Mouse (Mus musculus) limb, embryonic 15.5 days (tissue): ENCODE data around the gene Wsb1. TPM values are rescaled to one million over a fixed set of nuclear protein-coding genes. Genes with fewer than 3 reads are reported as not detected.
"Not testable (repeated sequence)": the region's sequence is repeated elsewhere in the genome, so short reads cannot be mapped to it uniquely, and the experiment has no call there.

Experiments used
- ATAC-seq: fragments of 200-750 bp; cut with Nextera tagmentation; 2 replicates; pipeline ENCODE4 v1.8.0; 2017; ENCODE audit warnings: low read depth, moderate TSS enrichment; ENCODE audit not compliant: insufficient number of reproducible peaks, low FRiP score, low TSS enrichment
- H3K27ac ChIP-seq: fragments of 300-500 bp; sonication (generic); 2 replicates; pipeline ENCODE4 v1.5.1; 2015; ENCODE audit warnings: moderate library complexity, mild to moderate bottlenecking, inconsistent platforms
- H3K27me3 ChIP-seq: fragments of 300-500 bp; sonication (generic); 2 replicates; pipeline ENCODE4 v1.6.1; 2015; ENCODE audit warnings: inconsistent platforms
- H3K36me3 ChIP-seq: fragments of 300-500 bp; sonication (generic); 2 replicates; pipeline ENCODE4 v1.6.1; 2015; ENCODE audit warnings: inconsistent platforms
- H3K4me1 ChIP-seq: fragments of 300-500 bp; sonication (generic); 2 replicates; pipeline ENCODE4 v1.6.1; 2015; ENCODE audit warnings: inconsistent platforms
- H3K4me2 ChIP-seq: fragments of 300-500 bp; sonication (generic); 2 replicates; pipeline ENCODE4 v1.6.1; 2015; ENCODE audit warnings: mild to moderate bottlenecking, inconsistent platforms
- H3K4me3 ChIP-seq: fragments of 300-500 bp; sonication (generic); 2 replicates; pipeline ENCODE4 v1.5.1; 2015; ENCODE audit warnings: mild to moderate bottlenecking, inconsistent platforms
- H3K9ac ChIP-seq: fragments of 300-500 bp; sonication (generic); 2 replicates; pipeline ENCODE4 v1.6.1; 2015; ENCODE audit warnings: inconsistent platforms
- H3K9me3 ChIP-seq: fragments of 300-500 bp; sonication (generic); 2 replicates; pipeline ENCODE4 v1.6.1; 2016; ENCODE audit warnings: inconsistent platforms
- WGBS: fragments of 180-500 bp; shearing (Covaris S2); methylation state at CpG from one replicate; pipeline ENCODE4 v1.1.7; 2015; 5-methylcytosine and 5-hydroxymethylcytosine counted together
- polyA plus RNA-seq: library from polyadenylated mRNA; unstranded; fragments of >200 nt; fragmentation: Nextera tagmentation; extraction: Ambion mirVana; gene quantifications from 2 replicates; pipeline ENCODE4 v1.2.1, GENCODE M21; 2015

Wsb1 gene
- polyA plus RNA-seq, 1 experiment from 2014 or later, result 274 TPM

- not testable (repeated sequence) for H3K36me3 ChIP-seq, H3K9me3 ChIP-seq, H3K4me2 ChIP-seq, H3K27ac ChIP-seq, H3K9ac ChIP-seq, ATAC-seq, H3K27me3 ChIP-seq, H3K4me1 ChIP-seq, H3K4me3 ChIP-seq
- 84% methylated on average over 4 of the region's 4 CpGs for WGBS
These were observed 5.7 kb upstream of the Wsb1 start for GRCm38 (mm10) chr11:79260126-79260525.

DNA sequence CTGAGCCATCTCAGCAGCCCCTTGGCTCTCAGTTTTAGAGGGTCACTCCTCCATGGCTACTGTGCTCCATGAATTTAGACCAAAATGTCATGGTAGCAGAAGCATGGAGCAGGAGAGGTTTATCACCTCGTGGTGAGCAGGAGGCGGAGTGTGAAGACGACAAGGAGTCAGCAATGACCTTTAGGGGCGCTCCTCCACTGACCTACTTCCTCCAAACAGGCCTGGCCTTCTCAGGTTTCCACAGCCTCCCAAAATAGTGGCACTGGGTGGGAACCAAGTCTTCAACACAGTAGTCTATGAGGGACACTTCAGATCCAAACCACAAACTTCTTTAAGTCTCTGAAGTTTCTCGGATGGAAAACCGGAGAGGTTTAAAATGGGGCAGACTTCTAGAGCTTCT is 4.3 kb upstream of the Wsb1 start:
- H3K36me3 ChIP-seq, result no peaks in the 10 kb centered on the region
- H3K9me3 ChIP-seq, result no peaks in the 10 kb centered on the region
- peaks cover 4% of the 10 kb centered on the region for H3K4me1 ChIP-seq
- 74% methylated on average over 6 of the region's 6 CpGs for WGBS
- no peak for ATAC-seq
- no peak overlapping the region for H3K4me2 ChIP-seq
- H3K27me3 ChIP-seq, result no peaks in the 10 kb centered on the region
- no peak overlapping the region for H3K4me3 ChIP-seq
- H3K27ac ChIP-seq, result no peak overlapping the region
- no peak overlapping the region for H3K9ac ChIP-seq

DNA sequence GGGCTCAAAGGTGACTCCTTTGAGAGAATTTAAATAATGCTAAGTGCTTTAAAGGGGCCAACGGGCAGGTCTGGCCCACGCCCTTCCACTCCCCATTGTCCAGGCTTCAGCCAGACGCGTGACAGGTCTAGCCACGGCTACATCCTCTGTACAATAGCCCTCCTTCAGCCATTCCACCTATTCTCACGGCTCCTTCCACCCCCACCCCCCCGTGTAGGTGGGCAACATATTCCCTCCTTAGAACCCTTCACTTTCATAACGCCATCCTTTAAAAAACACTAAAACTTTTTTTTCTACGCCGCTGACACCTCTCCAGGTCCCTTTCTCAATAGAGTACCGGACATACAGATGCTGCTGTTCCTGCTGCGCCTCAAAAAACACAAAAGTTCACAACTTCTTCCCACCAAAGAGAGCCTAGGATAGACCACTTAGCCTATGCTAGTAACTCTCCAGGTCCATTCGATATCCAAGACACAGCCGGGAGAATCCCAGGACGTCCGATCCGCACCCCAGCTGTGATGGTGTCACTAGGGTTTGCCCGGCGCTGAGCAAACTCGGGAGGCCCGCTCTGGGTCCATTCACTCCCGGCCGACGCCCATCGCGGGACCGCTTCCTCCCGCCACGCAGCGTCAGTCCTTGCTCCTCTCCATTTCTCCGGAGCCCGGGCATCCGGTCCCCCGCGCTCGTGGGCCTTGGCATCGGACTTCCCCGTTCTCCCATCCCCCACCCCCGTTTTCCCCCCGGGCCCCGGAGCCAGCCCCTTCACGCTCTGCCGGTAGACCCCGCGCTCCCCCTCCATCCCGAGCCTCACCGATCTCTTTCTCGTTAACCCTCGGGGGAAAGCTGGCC is 705 bp downstream of the Wsb1 start:
- Histone ChIP-seq H3K27ac (peak overlapping the region; percentile 94), H3K9me3 (no peaks in the 10 kb centered on the region), H3K27me3 (no peaks in the 10 kb centered on the region), H3K4me3 (peak overlapping the region; percentile 78), H3K4me2 (peak overlapping the region; percentile 79), H3K36me3 (peaks cover 23% of the 10 kb centered on the region), H3K4me1 (peaks cover 17% of the 10 kb centered on the region), H3K9ac (peak overlapping the region; percentile 93)
- under 1% methylated on average over 49 of the region's 49 CpGs for WGBS
- peak; percentile 31 for ATAC-seq

DNA sequence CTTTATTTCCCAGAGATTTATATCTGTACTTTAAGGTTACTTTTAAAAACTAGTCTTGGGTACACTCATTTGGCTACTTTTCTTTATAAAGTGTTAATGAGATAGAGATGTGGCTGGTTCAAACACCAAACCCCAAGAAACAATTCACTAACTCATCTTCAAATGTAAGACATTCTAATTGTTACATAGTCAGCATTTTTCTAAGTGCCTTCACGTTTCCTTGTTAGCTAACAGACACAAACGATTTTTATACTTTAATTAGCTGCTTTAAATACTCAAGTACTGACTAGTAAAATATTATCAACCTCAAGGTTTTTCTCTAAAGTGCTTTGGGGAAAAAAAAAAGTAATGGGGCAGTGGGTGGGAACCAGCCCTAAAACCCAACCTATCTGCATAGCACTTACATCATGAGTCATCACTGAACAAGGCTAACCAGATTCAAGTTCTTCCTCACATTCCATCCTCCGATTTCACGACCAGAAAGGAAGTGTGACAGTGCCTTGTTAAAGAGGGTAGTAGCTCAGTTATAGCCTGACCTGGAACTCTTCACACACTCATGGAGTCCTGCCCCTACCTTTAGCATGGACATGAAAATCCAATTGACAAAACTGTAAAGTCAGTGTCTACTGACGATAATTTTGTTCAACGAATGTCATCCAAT is 1.5 kb downstream of the Wsb1 start:
- no peak for ATAC-seq
- H3K27me3 ChIP-seq, result no peaks in the 10 kb centered on the region
- peak overlapping the region; percentile 78 for H3K4me3 ChIP-seq
- peak overlapping the region; percentile 94 for H3K27ac ChIP-seq
- 6% methylated on average over 6 of the region's 6 CpGs for WGBS
- H3K9me3 ChIP-seq, result no peaks in the 10 kb centered on the region
- H3K4me1 ChIP-seq, result peaks cover 17% of the 10 kb centered on the region
- H3K36me3 ChIP-seq, result peaks cover 27% of the 10 kb centered on the region
- H3K4me2 ChIP-seq, result peak overlapping the region; percentile 79
- H3K9ac ChIP-seq, result peak overlapping the region; percentile 93

DNA sequence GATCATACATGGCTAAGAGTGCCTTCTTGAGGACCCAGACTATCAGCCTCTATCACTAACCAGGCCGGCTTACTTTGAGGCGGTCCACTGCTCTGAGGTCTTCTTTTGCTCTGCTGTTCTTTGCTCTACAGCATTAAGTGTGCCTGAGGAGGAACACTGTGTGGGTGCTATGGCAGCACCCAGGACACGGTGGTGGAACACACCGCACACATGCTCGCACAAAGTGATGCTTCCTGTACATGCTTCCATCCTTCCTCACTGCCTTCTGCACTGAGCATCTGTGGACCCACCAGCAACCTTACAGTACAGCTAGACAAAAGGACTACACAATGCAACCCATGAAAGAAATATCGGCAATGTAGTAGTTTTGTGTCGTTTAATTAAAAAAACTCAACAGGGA is 15.4 kb downstream of the Wsb1 start:
- H3K9me3 ChIP-seq, result no peaks in the 10 kb centered on the region
- H3K27me3 ChIP-seq, result no peaks in the 10 kb centered on the region
- no peak overlapping the region for H3K4me2 ChIP-seq
- peaks cover 55% of the 10 kb centered on the region for H3K36me3 ChIP-seq
- no peak overlapping the region for H3K4me3 ChIP-seq
- H3K9ac ChIP-seq, result no peak overlapping the region
- H3K27ac ChIP-seq, result peak overlapping the region; percentile 43; the same call in 1 of the 2 replicates
- 93% methylated on average over 7 of the region's 7 CpGs for WGBS
- ATAC-seq, result no peak
- H3K4me1 ChIP-seq, result peaks cover 7% of the 10 kb centered on the region

GRCm38 (mm10) chr11:79238398-79238752 is 16.1 kb downstream of the Wsb1 start:
- Histone ChIP-seq H3K9ac (no peak overlapping the region), H3K9me3 (no peaks in the 10 kb centered on the region), H3K27ac (peak overlapping the region; percentile 83), H3K4me3 (no peak overlapping the region), H3K4me1 (peaks cover 7% of the 10 kb centered on the region), H3K4me2 (no peak overlapping the region), H3K36me3 (peaks cover 51% of the 10 kb centered on the region), H3K27me3 (no peaks in the 10 kb centered on the region)
- no peak for ATAC-seq
- 20% methylated on average over 1 of the region's 1 CpGs for WGBS

- ATAC-seq, result no peak
- WGBS, result 84% methylated on average over 11 of the region's 11 CpGs
These were observed 16.6 kb downstream of the Wsb1 start for GRCm38 (mm10) chr11:79237644-79238397.

DNA sequence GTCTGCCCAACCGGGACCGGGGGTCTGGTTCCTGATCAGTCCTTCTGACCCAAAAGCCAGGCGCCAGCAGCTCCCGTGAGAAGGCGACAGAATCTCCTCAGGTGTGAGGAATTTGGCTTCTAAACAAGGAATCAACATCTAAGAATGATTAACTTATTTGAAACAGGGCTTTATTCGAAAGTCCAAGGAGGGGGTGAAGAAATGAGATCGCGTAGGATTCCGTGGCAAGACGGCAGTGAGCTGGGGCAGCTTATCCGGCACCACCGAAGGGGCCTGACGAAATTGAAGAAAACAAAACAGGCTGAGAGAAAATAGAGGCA is 24.3 kb downstream of the Wsb1 start:
- no peak overlapping the region for H3K4me3 ChIP-seq
- no peak overlapping the region for H3K9ac ChIP-seq
- H3K36me3 ChIP-seq, result no peaks in the 10 kb centered on the region
- no peaks in the 10 kb centered on the region for H3K9me3 ChIP-seq
- H3K4me1 ChIP-seq, result peaks cover 19% of the 10 kb centered on the region
- H3K27me3 ChIP-seq, result no peaks in the 10 kb centered on the region
- H3K4me2 ChIP-seq, result no peak overlapping the region
- no peak for ATAC-seq
- H3K27ac ChIP-seq, result peak overlapping the region; percentile 57
- WGBS, result 84% methylated on average over 13 of the region's 13 CpGs

More at GRCm38 (mm10) chr11:79237644-79238397, 16.6 kb downstream of the Wsb1 start:
- Histone ChIP-seq H3K4me3 (no peak overlapping the region), H3K27me3 (no peaks in the 10 kb centered on the region), H3K27ac (peak overlapping the region; percentile 83), H3K4me1 (peaks cover 7% of the 10 kb centered on the region), H3K36me3 (peaks cover 47% of the 10 kb centered on the region), H3K9me3 (no peaks in the 10 kb centered on the region), H3K4me2 (no peak overlapping the region), H3K9ac (no peak overlapping the region)

- no peak overlapping the region for H3K4me3 ChIP-seq
- peak; percentile 71; the same call in 1 of the 2 replicates for ATAC-seq
- no peak overlapping the region for H3K4me2 ChIP-seq
- WGBS, result 54% methylated on average over 11 of the region's 11 CpGs
- H3K36me3 ChIP-seq, result no peaks in the 10 kb centered on the region
- peaks cover 23% of the 10 kb centered on the region for H3K4me1 ChIP-seq
- H3K27me3 ChIP-seq, result no peaks in the 10 kb centered on the region
- H3K9me3 ChIP-seq, result no peaks in the 10 kb centered on the region
- peak overlapping the region; percentile 57 for H3K27ac ChIP-seq
- no peak overlapping the region for H3K9ac ChIP-seq
These were observed 24.8 kb downstream of the Wsb1 start for GRCm38 (mm10) chr11:79229561-79230250.

- Histone ChIP-seq H3K27ac (peak overlapping the region; percentile 23), H3K4me3 (no peak overlapping the region), H3K9me3 (no peaks in the 10 kb centered on the region), H3K9ac (no peak overlapping the region), H3K36me3 (no peaks in the 10 kb centered on the region), H3K27me3 (no peaks in the 10 kb centered on the region), H3K4me2 (no peak overlapping the region), H3K4me1 (peaks cover 29% of the 10 kb centered on the region)
- 51% methylated on average over 10 of the region's 10 CpGs for WGBS
- no peak for ATAC-seq
These were observed 25.4 kb downstream of the Wsb1 start for GRCm38 (mm10) chr11:79229057-79229504.

DNA sequence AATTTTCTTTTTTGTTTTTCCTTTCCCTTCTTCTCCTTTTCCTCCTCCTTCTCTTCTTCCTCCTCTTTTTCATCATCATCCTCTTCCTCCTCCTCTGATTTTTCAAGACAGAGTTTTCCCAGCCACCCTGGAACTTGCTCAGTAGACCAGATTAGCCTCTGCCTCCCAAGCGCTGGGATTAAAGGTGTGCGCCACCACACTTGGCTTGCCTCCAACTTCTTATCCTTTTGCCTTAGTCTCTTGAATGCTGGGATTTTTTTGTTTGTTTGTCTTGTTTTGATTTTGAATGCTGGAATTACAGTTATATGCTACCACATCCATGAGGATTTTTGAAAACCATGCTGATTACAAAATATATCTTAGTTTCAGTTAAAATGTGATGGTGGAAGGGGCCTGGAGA is 26.4 kb downstream of the Wsb1 start:
- ATAC-seq, result no peak
- no peak overlapping the region for H3K4me2 ChIP-seq
- H3K4me1 ChIP-seq, result peaks cover 32% of the 10 kb centered on the region
- H3K36me3 ChIP-seq, result no peaks in the 10 kb centered on the region
- 84% methylated on average over 2 of the region's 2 CpGs for WGBS
- no peaks in the 10 kb centered on the region for H3K9me3 ChIP-seq
- H3K4me3 ChIP-seq, result no peak overlapping the region
- H3K27ac ChIP-seq, result no peak overlapping the region
- H3K9ac ChIP-seq, result no peak overlapping the region
- H3K27me3 ChIP-seq, result no peaks in the 10 kb centered on the region
